Mouse (Mus musculus): ENCODE data around the gene Krtap15. TPM values are rescaled to one million over a fixed set of nuclear protein-coding genes. Genes with fewer than 3 reads are reported as not detected.

Gene Krtap15
- polyA plus RNA-seq, 1 experiment from 2014 or later, result not detected

DNA sequence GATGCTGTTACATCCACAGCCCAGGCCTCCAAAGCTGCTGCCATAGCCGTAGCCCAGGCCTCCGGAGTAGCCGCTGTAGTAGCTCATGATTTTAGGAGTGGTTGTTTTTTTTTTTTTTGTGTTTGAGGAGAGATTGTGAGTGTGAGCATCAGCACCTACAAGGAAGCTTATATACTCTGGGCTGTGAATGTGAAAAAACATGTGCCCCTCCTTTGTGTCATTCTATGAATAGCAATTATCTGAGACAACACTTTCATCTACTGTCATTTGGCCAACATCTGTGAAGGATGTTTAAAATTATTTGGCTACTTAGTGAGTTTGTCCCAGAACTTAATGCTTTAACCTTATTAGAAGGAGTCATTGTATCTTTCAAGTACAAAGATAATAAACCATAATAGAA, 54.2 kb downstream of the Krtap15 start, which contains the start of gene Krtap19-2:
Gene Krtap19-2, minus strand, starts transcription at position 101 of the 400 bp plus-strand sequence.
- no peak within 1 kb of the TSS for H3K4me2 ChIP-seq (replicated peaks)
- no peak for ATAC-seq (ENCODE audit: low FRiP score, low read depth)
- 97% methylated on average over 3 of the region's 3 CpGs for WGBS

DNA sequence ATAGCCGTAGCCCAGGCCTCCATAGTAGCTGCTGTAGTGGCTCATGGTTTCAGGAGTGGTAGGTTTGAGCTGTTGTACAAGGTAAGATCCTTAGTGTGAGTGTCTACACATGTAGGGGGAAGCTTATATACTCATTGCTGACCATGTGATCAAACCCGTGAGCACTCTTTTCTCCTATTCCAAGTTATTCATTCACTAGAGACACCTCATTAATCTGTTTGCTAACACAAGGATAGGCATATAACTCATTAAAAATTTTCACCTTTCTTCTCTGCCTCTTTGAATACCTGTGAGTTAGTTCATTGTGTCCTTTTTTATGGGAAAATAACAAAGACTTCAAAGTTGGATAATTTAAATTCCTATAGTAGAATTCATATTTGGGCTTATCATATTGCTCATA, 57.9 kb downstream of the Krtap15 start, which contains the start of gene Krtap19-3:
Gene Krtap19-3, minus strand, starts transcription at position 101 of the 400 bp plus-strand sequence.
- Histone ChIP-seq H3K4me1 (no peaks in the 10 kb centered on the region), H3K36me3 (no peaks in the 10 kb centered on the region), H3K27me3 (replicated peaks) (no peaks in the 10 kb centered on the region), H3K27ac (no peak within 1 kb of the TSS), H3K4me3 (no peak within 1 kb of the TSS), H3K4me2 (replicated peaks) (no peak within 1 kb of the TSS), H3K9ac (no peak within 1 kb of the TSS), H3K9me3 (no peaks in the 10 kb centered on the region)
- WGBS, result 91% methylated on average over 2 of the region's 2 CpGs
- no peak for ATAC-seq (ENCODE audit: low FRiP score, low read depth)

More for the DNA sequence above, 54.2 kb downstream of the Krtap15 start, which contains the start of gene Krtap19-2:
- Histone ChIP-seq H3K36me3 (no peaks in the 10 kb centered on the region), H3K27me3 (replicated peaks) (no peaks in the 10 kb centered on the region), H3K4me3 (no peak within 1 kb of the TSS), H3K9ac (no peak within 1 kb of the TSS), H3K9me3 (no peaks in the 10 kb centered on the region), H3K27ac (no peak within 1 kb of the TSS), H3K4me1 (no peaks in the 10 kb centered on the region)

Other genes with a start within 250 kb of the Krtap15 start
- not detected in 2 replicates for gene Krtap24-1, start 207.9 kb upstream of the Krtap15 start, polyA plus RNA-seq (2016; fragmentation: Nextera tagmentation; extraction: Ambion mirVana)
- not detected in 2 replicates for gene 2310079G19Rik, start 192.5 kb upstream of the Krtap15 start, polyA plus RNA-seq (2016; fragmentation: Nextera tagmentation; extraction: Ambion mirVana)
- gene Krtap26-1, start 172.4 kb upstream of the Krtap15 start, polyA plus RNA-seq (2016; fragmentation: Nextera tagmentation; extraction: Ambion mirVana), result not detected in 2 replicates
- not detected in 2 replicates for gene Krtap27-1, start 148.5 kb upstream of the Krtap15 start, polyA plus RNA-seq (2016; fragmentation: Nextera tagmentation; extraction: Ambion mirVana)
- gene 2310061N02Rik, start 112.3 kb upstream of the Krtap15 start, polyA plus RNA-seq (2016; fragmentation: Nextera tagmentation; extraction: Ambion mirVana), result not detected in 2 replicates
- not detected in 2 replicates for gene Krtap13-1, start 91.4 kb upstream of the Krtap15 start, polyA plus RNA-seq (2016; fragmentation: Nextera tagmentation; extraction: Ambion mirVana)
- gene Krtap13, start 68.6 kb upstream of the Krtap15 start, polyA plus RNA-seq (2016; fragmentation: Nextera tagmentation; extraction: Ambion mirVana), result not detected in 2 replicates
- gene 2310034C09Rik, start 61.4 kb upstream of the Krtap15 start, polyA plus RNA-seq (2016; fragmentation: Nextera tagmentation; extraction: Ambion mirVana), result not detected in 2 replicates
- gene 2310057N15Rik, start 46.0 kb upstream of the Krtap15 start, polyA plus RNA-seq (2016; fragmentation: Nextera tagmentation; extraction: Ambion mirVana), result not detected in 2 replicates
- gene Gm5965, start 42.3 kb upstream of the Krtap15 start, polyA plus RNA-seq (2016; fragmentation: Nextera tagmentation; extraction: Ambion mirVana), result not detected in 2 replicates
- gene Gm20741, start 8.0 kb upstream of the Krtap15 start, polyA plus RNA-seq (2016; fragmentation: Nextera tagmentation; extraction: Ambion mirVana), result not detected in 2 replicates
- gene Krtap14, start 5.9 kb downstream of the Krtap15 start, polyA plus RNA-seq (2016; fragmentation: Nextera tagmentation; extraction: Ambion mirVana), result not detected in 2 replicates
- gene Krtap19-1, start 49.2 kb downstream of the Krtap15 start, polyA plus RNA-seq (2016; fragmentation: Nextera tagmentation; extraction: Ambion mirVana), result not detected in 2 replicates
- gene Krtap19-2, start 54.1 kb downstream of the Krtap15 start, polyA plus RNA-seq (2016; fragmentation: Nextera tagmentation; extraction: Ambion mirVana), result not detected in 2 replicates
- gene Krtap19-3, start 57.8 kb downstream of the Krtap15 start, polyA plus RNA-seq (2016; fragmentation: Nextera tagmentation; extraction: Ambion mirVana), result not detected in 2 replicates
- not detected in 2 replicates for gene Krtap19-4, start 64.9 kb downstream of the Krtap15 start, polyA plus RNA-seq (2016; fragmentation: Nextera tagmentation; extraction: Ambion mirVana)
- not detected in 2 replicates for gene Krtap19-5, start 76.2 kb downstream of the Krtap15 start, polyA plus RNA-seq (2016; fragmentation: Nextera tagmentation; extraction: Ambion mirVana)
- not detected in 2 replicates for gene Krtap19-9b, start 112.0 kb downstream of the Krtap15 start, polyA plus RNA-seq (2016; fragmentation: Nextera tagmentation; extraction: Ambion mirVana)
- gene Krtap16-3, start 142.7 kb downstream of the Krtap15 start, polyA plus RNA-seq (2016; fragmentation: Nextera tagmentation; extraction: Ambion mirVana), result not detected in 2 replicates
- gene Krtap22-2, start 190.5 kb downstream of the Krtap15 start, polyA plus RNA-seq (2016; fragmentation: Nextera tagmentation; extraction: Ambion mirVana), result not detected in 2 replicates
- not detected in 2 replicates for gene Gm10229, start 195.1 kb downstream of the Krtap15 start, polyA plus RNA-seq (2016; fragmentation: Nextera tagmentation; extraction: Ambion mirVana)
- gene Krtap6-1, start 211.5 kb downstream of the Krtap15 start, polyA plus RNA-seq (2016; fragmentation: Nextera tagmentation; extraction: Ambion mirVana), result not detected in 2 replicates
- gene Gm10228, start 221.3 kb downstream of the Krtap15 start, polyA plus RNA-seq (2016; fragmentation: Nextera tagmentation; extraction: Ambion mirVana), result not detected in 2 replicates
- not detected in 2 replicates for gene Krtap6-5, start 227.7 kb downstream of the Krtap15 start, polyA plus RNA-seq (2016; fragmentation: Nextera tagmentation; extraction: Ambion mirVana)
- not detected in 2 replicates for gene 1110025L11Rik, start 243.8 kb downstream of the Krtap15 start, polyA plus RNA-seq (2016; fragmentation: Nextera tagmentation; extraction: Ambion mirVana)

All from neural tube, embryonic 12.5 days (tissue).